Mouse (Mus musculus) forebrain, embryonic 12.5 days (tissue): ENCODE data around the gene Aox2. TPM values are rescaled to one million over a fixed set of nuclear protein-coding genes. Genes with fewer than 3 reads are reported as not detected.

Experiments used
- ATAC-seq: fragments of 200-750 bp; cut with Nextera tagmentation; 2 replicates; pipeline ENCODE4 v1.8.0; 2017; ENCODE audit warnings: moderate TSS enrichment; ENCODE audit not compliant: low FRiP score
- H3K27ac ChIP-seq: fragments of 300-500 bp; sonication (generic); 2 replicates; pipeline ENCODE4 v1.5.1; 2016; ENCODE audit warnings: mild to moderate bottlenecking
- H3K27me3 ChIP-seq: fragments of 300-500 bp; sonication (generic); 2 replicates; pipeline ENCODE4 v1.6.1; 2016; ENCODE audit warnings: mild to moderate bottlenecking
- H3K36me3 ChIP-seq: fragments of 300-500 bp; sonication (generic); replicated peaks from 2 replicates; pipeline ENCODE4 v1.6.1; 2016; ENCODE audit warnings: mild to moderate bottlenecking
- H3K4me1 ChIP-seq: fragments of 300-500 bp; sonication (generic); 2 replicates; pipeline ENCODE4 v1.6.1; 2016
- H3K4me2 ChIP-seq: fragments of 300-500 bp; sonication (generic); 2 replicates; pipeline ENCODE4 v1.6.1; 2016; ENCODE audit warnings: mild to moderate bottlenecking, moderate library complexity
- H3K4me3 ChIP-seq: fragments of 300-500 bp; sonication (generic); replicated peaks from 2 replicates; pipeline ENCODE4 v1.5.1; 2016; ENCODE audit warnings: mild to moderate bottlenecking
- H3K9ac ChIP-seq: fragments of 300-500 bp; sonication (generic); 2 replicates; pipeline ENCODE4 v1.6.1; 2016; ENCODE audit warnings: mild to moderate bottlenecking
- H3K9me3 ChIP-seq: fragments of 300-500 bp; sonication (generic); 2 replicates; pipeline ENCODE4 v1.6.1; 2016
- WGBS: fragments of 180-500 bp; shearing (Covaris S2); methylation state at CpG from one replicate; pipeline ENCODE4 v1.1.7; 2016; 5-methylcytosine and 5-hydroxymethylcytosine counted together
- polyA plus RNA-seq: library from polyadenylated mRNA; unstranded; fragments of >200 nt; fragmentation: Nextera tagmentation; extraction: Ambion mirVana; gene quantifications from 2 replicates; pipeline ENCODE4 v1.2.1, GENCODE M21; 2016

Aox2 gene
- polyA plus RNA-seq, 1 experiment from 2014 or later: 0.09 TPM

GRCm38 (mm10) chr1:58420961-58421360, 142.8 kb downstream of the Aox2 start:
- Histone ChIP-seq H3K4me1 (peaks cover 18% of the 10 kb centered on the region), H3K9me3 (no peaks in the 10 kb centered on the region), H3K36me3 (peaks cover 49% of the 10 kb centered on the region), H3K4me3 (no peak overlapping the region), H3K27me3 (no peaks in the 10 kb centered on the region), H3K4me2 (no peak overlapping the region), H3K9ac (no peak overlapping the region), H3K27ac (no peak overlapping the region)
- WGBS: 78% methylated on average over 7 of the region's 7 CpGs
- no peak for ATAC-seq

- Histone ChIP-seq H3K9me3 (no peaks in the 10 kb centered on the region), H3K4me1 (peaks cover 18% of the 10 kb centered on the region), H3K36me3 (peaks cover 32% of the 10 kb centered on the region), H3K4me3 (peak overlapping the region; percentile 100), H3K9ac (peak overlapping the region; percentile 99), H3K4me2 (peak overlapping the region; percentile 69), H3K27me3 (no peaks in the 10 kb centered on the region), H3K27ac (peak overlapping the region; percentile 99; the same call in 1 of the 2 replicates)
- WGBS: 16% methylated on average over 13 of the region's 13 CpGs
- ATAC-seq: peak; percentile 33; the same call in 1 of the 2 replicates
Observed at GRCm38 (mm10) chr1:58422879-58423278, 144.8 kb downstream of the Aox2 start.

GRCm38 (mm10) chr1:58423371-58424248, 145.5 kb downstream of the Aox2 start, which contains the start of gene Clk1:
Gene Clk1 (minus strand): TSS chr1:58424066.
- under 1% methylated on average over 79 of the region's 79 CpGs for WGBS
- Histone ChIP-seq H3K27ac (peak within 1 kb of the TSS; percentile 99), H3K36me3 (peaks cover 24% of the 10 kb centered on the region)

GRCm38 (mm10) chr1:58424551-58424950, 146.4 kb downstream of the Aox2 start:
- 90% methylated on average over 3 of the region's 3 CpGs for WGBS
- ATAC-seq: no peak
- Histone ChIP-seq H3K9ac (no peak overlapping the region), H3K27me3 (no peaks in the 10 kb centered on the region), H3K36me3 (peaks cover 16% of the 10 kb centered on the region), H3K4me1 (peaks cover 18% of the 10 kb centered on the region), H3K27ac (no peak overlapping the region), H3K9me3 (no peaks in the 10 kb centered on the region), H3K4me2 (no peak overlapping the region), H3K4me3 (no peak overlapping the region)

More at GRCm38 (mm10) chr1:58423371-58424248, 145.5 kb downstream of the Aox2 start, which contains the start of gene Clk1:
- peaks cover 18% of the 10 kb centered on the region for H3K4me1 ChIP-seq
- H3K4me3 ChIP-seq: peak within 1 kb of the TSS; percentile 100
- peak within 1 kb of the TSS; percentile 69 for H3K4me2 ChIP-seq
- no peaks in the 10 kb centered on the region for H3K27me3 ChIP-seq
- peak; percentile 97 for ATAC-seq
- H3K9ac ChIP-seq: peak within 1 kb of the TSS; percentile 99
- no peaks in the 10 kb centered on the region for H3K9me3 ChIP-seq

Other genes starting within 250 kb of the Aox2 start
- gene Aox1, start 248.4 kb upstream of the Aox2 start, polyA plus RNA-seq: 0.10 and 0.12 TPM in 2 replicates
- 0.20 and 0.29 TPM in 2 replicates for gene Aox3, start 165.2 kb upstream of the Aox2 start, polyA plus RNA-seq
- not detected in 2 replicates for gene Aox4, start 67.9 kb upstream of the Aox2 start, polyA plus RNA-seq
- 509 and 526 TPM in 2 replicates for gene Bzw1, start 114.6 kb downstream of the Aox2 start, polyA plus RNA-seq
- gene Clk1, start 145.7 kb downstream of the Aox2 start, polyA plus RNA-seq: 149 and 159 TPM in 2 replicates
- 57.9 and 65.0 TPM in 2 replicates for gene Nif3l1, start 166.8 kb downstream of the Aox2 start, polyA plus RNA-seq
- 47.5 and 49.4 TPM in 2 replicates for gene Ppil3, start 167.2 kb downstream of the Aox2 start, polyA plus RNA-seq
- 39.7 and 43.7 TPM in 2 replicates for gene Orc2, start 226.8 kb downstream of the Aox2 start, polyA plus RNA-seq